Mouse (Mus musculus): Measurements from ENCODE around the gene Gm20481.
"Not testable (repeated sequence)": the region's sequence is repeated elsewhere in the genome, so short reads cannot be mapped to it uniquely, and the experiment has no call there.

DNA sequence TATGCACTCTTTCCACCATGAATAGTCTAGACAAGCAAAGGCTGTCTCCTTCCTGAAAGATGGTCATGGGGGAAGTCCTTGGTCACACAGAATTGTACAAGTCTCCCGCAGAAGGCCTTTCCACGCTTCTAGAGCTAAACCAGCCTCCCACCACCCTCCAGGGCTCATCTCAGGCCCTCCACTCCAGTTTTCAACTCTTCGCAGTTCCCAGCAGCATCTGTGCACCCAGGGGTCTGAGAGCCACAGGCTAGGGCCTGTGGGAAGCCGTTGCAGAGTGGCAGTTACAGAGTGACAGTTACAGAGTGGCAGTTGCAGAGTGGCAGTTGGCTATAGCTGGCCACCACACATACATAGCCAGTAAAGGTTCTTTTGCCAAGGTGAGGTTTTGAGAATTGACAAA is 26.2 kb downstream of the Gm20481 start:
- not testable (repeated sequence) for TF ChIP-seq CTCF (IDR thresholded peaks at IDR 0.05; ENCODE audit: low read depth, low read length); POLR2A (IDR thresholded peaks at IDR 0.05; ENCODE audit: insufficient read depth, low read length)

Data from ES-Bruce4 (cell line).